Mouse (Mus musculus) adrenal gland, postnatal 10 days (tissue): ENCODE data around the gene Ate1. TPM values are rescaled to one million over a fixed set of nuclear protein-coding genes. Genes with fewer than 3 reads are reported as not detected.
A peak's percentile ranks its signal among the peaks of the same experiment; 100 is the strongest.
"Not testable (repeated sequence)": the region's sequence is repeated elsewhere in the genome, so short reads cannot be mapped to it uniquely, and the experiment has no call there.

Experiments
- DNase-seq: peaks from one replicate; pipeline ENCODE4 v3.0.0; 2021; ENCODE audit warnings: mixed read lengths
- total RNA-seq, 2 experiments: library from RNA; stranded (reverse); gene quantifications; 2 replicates each; pipeline ENCODE4 v1.2.3; 2021

Gene Ate1
- total RNA-seq, 2 experiments from 2014 or later = 32.6 to 35.1 TPM

- DNase-seq = no peak
Measured at GRCm38 (mm10) chr7:130523451-130523850, 3.3 kb upstream of the Ate1 start.

GRCm38 (mm10) chr7:130520812-130521422 lies 748 bp upstream of the Ate1 start:
- DNase-seq = no peak

- peak; percentile 99 for DNase-seq
Measured at GRCm38 (mm10) chr7:130519096-130520048, 797 bp downstream of the Ate1 start.

- DNase-seq = no peak
Measured at GRCm38 (mm10) chr7:130518213-130519095, 1.7 kb downstream of the Ate1 start.

GRCm38 (mm10) chr7:130510243-130510642 lies 9.9 kb downstream of the Ate1 start:
- no peak for DNase-seq

- DNase-seq = peak; percentile 43
Measured at GRCm38 (mm10) chr7:130503006-130503405, 17.2 kb downstream of the Ate1 start.

GRCm38 (mm10) chr7:130501499-130501898 lies 18.7 kb downstream of the Ate1 start:
- peak; percentile 7 for DNase-seq

- DNase-seq = no peak
Measured at GRCm38 (mm10) chr7:130493346-130493745, 26.8 kb downstream of the Ate1 start.

GRCm38 (mm10) chr7:130492026-130492425 lies 28.1 kb downstream of the Ate1 start:
- no peak for DNase-seq

- DNase-seq = not testable (repeated sequence)
Measured at GRCm38 (mm10) chr7:130479003-130479402, 41.2 kb downstream of the Ate1 start.

GRCm38 (mm10) chr7:130475970-130476369 lies 44.2 kb downstream of the Ate1 start:
- DNase-seq = peak; percentile 55

- DNase-seq = no peak
Measured at GRCm38 (mm10) chr7:130473881-130474280, 46.3 kb downstream of the Ate1 start.

- no peak for DNase-seq
Measured at GRCm38 (mm10) chr7:130472683-130473082, 47.5 kb downstream of the Ate1 start.

GRCm38 (mm10) chr7:130471045-130471444 lies 49.1 kb downstream of the Ate1 start:
- DNase-seq = no peak

GRCm38 (mm10) chr7:130455587-130456246 lies 64.5 kb downstream of the Ate1 start:
- DNase-seq = no peak

GRCm38 (mm10) chr7:130454226-130454625 lies 65.9 kb downstream of the Ate1 start:
- DNase-seq = no peak

- peak; percentile 13 for DNase-seq
Measured at GRCm38 (mm10) chr7:130435776-130436175, 84.4 kb downstream of the Ate1 start.

GRCm38 (mm10) chr7:130432141-130432540 lies 88.0 kb downstream of the Ate1 start:
- peak; percentile 67 for DNase-seq

GRCm38 (mm10) chr7:130426586-130426985 lies 93.6 kb downstream of the Ate1 start:
- no peak for DNase-seq

GRCm38 (mm10) chr7:130425991-130426390 lies 94.2 kb downstream of the Ate1 start:
- DNase-seq = no peak

- no peak for DNase-seq
Measured at GRCm38 (mm10) chr7:130419961-130420360, 100.2 kb downstream of the Ate1 start.

- DNase-seq = no peak
Measured at GRCm38 (mm10) chr7:130407622-130408021, 112.5 kb downstream of the Ate1 start.
